Mouse (Mus musculus): ENCODE results near the gene Itpr2. TPM values are rescaled to one million over a fixed set of nuclear protein-coding genes. Genes with fewer than 3 reads are reported as not detected.

Gene Itpr2
- total RNA-seq, 4 experiments from 2014 or later: 13.5 to 18.2 (median 17.3) TPM

- no peak for DNase-seq (ENCODE audit: low spot score in 2 of 2)
These were observed 77.7 kb downstream of the Itpr2 start for GRCm38 (mm10) chr6:146424326-146424725.

- DNase-seq (ENCODE audit: low spot score in 2 of 2): no peak
These were observed 81.3 kb downstream of the Itpr2 start for GRCm38 (mm10) chr6:146420718-146421117.

GRCm38 (mm10) chr6:146416461-146416860, 85.6 kb downstream of the Itpr2 start:
- DNase-seq (ENCODE audit: low spot score in 2 of 2): no peak

- DNase-seq (ENCODE audit: low spot score in 2 of 2): no peak
These were observed 87.9 kb downstream of the Itpr2 start for GRCm38 (mm10) chr6:146414094-146414493.

GRCm38 (mm10) chr6:146411446-146412070, 90.5 kb downstream of the Itpr2 start:
- no peak for DNase-seq (ENCODE audit: low spot score in 2 of 2)

- DNase-seq (ENCODE audit: low spot score in 2 of 2): no peak
These were observed 91.6 kb downstream of the Itpr2 start for GRCm38 (mm10) chr6:146410427-146410810.

- peak; percentile 36 to 39 for DNase-seq (ENCODE audit: low spot score in 2 of 2)
These were observed 92.2 kb downstream of the Itpr2 start for GRCm38 (mm10) chr6:146409692-146410426.

GRCm38 (mm10) chr6:146405380-146405779, 96.6 kb downstream of the Itpr2 start:
- peak in 1 of 2 experiments; percentile 19 for DNase-seq (ENCODE audit: low spot score in 2 of 2)

GRCm38 (mm10) chr6:146404876-146405275, 97.1 kb downstream of the Itpr2 start:
- peak; percentile 12 to 57 for DNase-seq (ENCODE audit: low spot score in 2 of 2)

GRCm38 (mm10) chr6:146404156-146404555, 97.9 kb downstream of the Itpr2 start:
- no peak for DNase-seq (ENCODE audit: low spot score in 2 of 2)

GRCm38 (mm10) chr6:146402905-146403642, 98.9 kb downstream of the Itpr2 start:
- DNase-seq (ENCODE audit: low spot score in 2 of 2): peak; percentile 15 to 54

- DNase-seq (ENCODE audit: low spot score in 2 of 2): no peak
These were observed 104.2 kb downstream of the Itpr2 start for GRCm38 (mm10) chr6:146397803-146398202.

GRCm38 (mm10) chr6:146396253-146396652, 105.8 kb downstream of the Itpr2 start:
- no peak for DNase-seq (ENCODE audit: low spot score in 2 of 2)

- no peak for DNase-seq (ENCODE audit: low spot score in 2 of 2)
These were observed 106.4 kb downstream of the Itpr2 start for GRCm38 (mm10) chr6:146395616-146396015.

- DNase-seq (ENCODE audit: low spot score in 2 of 2): no peak
These were observed 109.8 kb downstream of the Itpr2 start for GRCm38 (mm10) chr6:146392188-146392587.

- no peak for DNase-seq (ENCODE audit: low spot score in 2 of 2)
These were observed 111.9 kb downstream of the Itpr2 start for GRCm38 (mm10) chr6:146390159-146390558.

GRCm38 (mm10) chr6:146388010-146388409, 114.0 kb downstream of the Itpr2 start:
- no peak for DNase-seq (ENCODE audit: low spot score in 2 of 2)

GRCm38 (mm10) chr6:146387039-146387713, 114.8 kb downstream of the Itpr2 start:
- no peak for DNase-seq (ENCODE audit: low spot score in 2 of 2)

GRCm38 (mm10) chr6:146379263-146379662, 122.8 kb downstream of the Itpr2 start:
- no peak for DNase-seq (ENCODE audit: low spot score in 2 of 2)

GRCm38 (mm10) chr6:146371511-146371910, 130.5 kb downstream of the Itpr2 start:
- DNase-seq (ENCODE audit: low spot score in 2 of 2): no peak

- DNase-seq (ENCODE audit: low spot score in 2 of 2): no peak
These were observed 135.8 kb downstream of the Itpr2 start for GRCm38 (mm10) chr6:146366180-146366579.

GRCm38 (mm10) chr6:146357911-146358310, 144.1 kb downstream of the Itpr2 start:
- DNase-seq (ENCODE audit: low spot score in 2 of 2): no peak

Data from left cerebral cortex, adult 8-10 months (tissue).